In genomic region chr4:62610142-62610675, GRCm38 (mm10) we compare ENCODE assay signal across 11 mouse cellular contexts. TPM values are rescaled to one million over a fixed set of nuclear protein-coding genes. Genes with fewer than 3 reads are reported as not detected.
DNase-seq lines count a peak whose midpoint lies in the region; ATAC-seq lines count a peak whose summit lies in the region.
"Had no signal": no experiment of that assay in that cellular context is flagged by ENCODE, and none has a peak within 500 bp of the region (broad histone marks: within the 10 kb centered on the region; RNA-seq: fewer than 3 reads in every experiment).

No protein-coding gene starts in this region.

- 52% methylated on average over 16 of the region's 16 CpGs for WGBS in midbrain, embryonic 13.5 days
- 46% methylated on average over 16 of the region's 16 CpGs for WGBS in midbrain, embryonic 14.5 days
- WGBS in heart, embryonic 12.5 days, result 28% methylated on average over 16 of the region's 16 CpGs

- H3K4me3 ChIP-seq in midbrain, embryonic 13.5 days (replicated peaks), result no peak overlapping the region
- no peak overlapping the region for H3K4me3 ChIP-seq in midbrain, embryonic 14.5 days (replicated peaks; ENCODE audit: low read depth, low read length)
- H3K4me3 ChIP-seq in heart, embryonic 12.5 days, result no peak overlapping the region
- H3K4me3 ChIP-seq: lung, embryonic 15.5 days had no signal

- ATAC-seq in cerebellum, adult (ENCODE audit: insufficient number of reproducible peaks, low FRiP score, low TSS enrichment), result no peak
- ATAC-seq in midbrain, embryonic 13.5 days, result no peak
- no peak for ATAC-seq in midbrain, embryonic 14.5 days (ENCODE audit: low FRiP score, low TSS enrichment)
- peak; percentile 55 for ATAC-seq in heart, embryonic 12.5 days (ENCODE audit: insufficient number of reproducible peaks, low FRiP score)

- 0 out of 2 replicates have a peak overlapping the region, but pooled peaks have one; percentile 25 for H3K27ac ChIP-seq in midbrain, embryonic 13.5 days
- no peak overlapping the region; the same call in 1 of the 2 replicates for H3K27ac ChIP-seq in midbrain, embryonic 14.5 days (replicated peaks; ENCODE audit: low read depth, low read length)
- H3K27ac ChIP-seq in heart, embryonic 12.5 days (ENCODE audit: poor library complexity, severe bottlenecking), result no peak overlapping the region
- H3K27ac ChIP-seq: lung, embryonic 15.5 days had no signal

- no peak overlapping the region for H3K4me2 ChIP-seq in midbrain, embryonic 13.5 days (replicated peaks)
- H3K4me2 ChIP-seq in midbrain, embryonic 14.5 days (ENCODE audit: low read length), result no peak overlapping the region
- H3K4me2 ChIP-seq in heart, embryonic 12.5 days, result peak overlapping the region; percentile 15; the same call in 1 of the 2 replicates
- H3K4me2 ChIP-seq: lung, embryonic 15.5 days had no signal

- H3K9me3 ChIP-seq in midbrain, embryonic 13.5 days, result no peaks in the 10 kb centered on the region
- H3K9me3 ChIP-seq in midbrain, embryonic 14.5 days (ENCODE audit: control insufficient read depth, low read length), result no peaks in the 10 kb centered on the region
- no peaks in the 10 kb centered on the region for H3K9me3 ChIP-seq in heart, embryonic 12.5 days (replicated peaks)
- H3K9me3 ChIP-seq: lung, embryonic 15.5 days had no signal

- H3K27me3 ChIP-seq in midbrain, embryonic 13.5 days, result no peaks in the 10 kb centered on the region
- H3K27me3 ChIP-seq in midbrain, embryonic 14.5 days (ENCODE audit: control insufficient read depth, insufficient read depth, low read length), result no peaks in the 10 kb centered on the region
- H3K27me3 ChIP-seq in heart, embryonic 12.5 days (replicated peaks), result peaks cover 74% of the 10 kb centered on the region
- H3K27me3 ChIP-seq: lung, embryonic 15.5 days had no signal

- peak; percentile 62 for DNase-seq in cerebellum, adult 9-10 months
- DNase-seq in midbrain, embryonic 14.5 days, result no peak
- DNase-seq in retina, postnatal 1 day, result peak; percentile 59
- no peak for DNase-seq in frontal cortex, postnatal 36 days (ENCODE audit: low spot score in 2 of 2)
- DNase-seq in layer of hippocampus, postnatal 25 days (ENCODE audit: extremely low spot score in 1 of 2, low spot score in 1 of 2), result no peak
- DNase-seq: kidney, adult 9 months; thymus, postnatal 25 days had no signal

- no peak overlapping the region for H3K9ac ChIP-seq in midbrain, embryonic 13.5 days (replicated peaks)
- no peak overlapping the region for H3K9ac ChIP-seq in midbrain, embryonic 14.5 days (replicated peaks; ENCODE audit: low read length)
- H3K9ac ChIP-seq in heart, embryonic 12.5 days, result no peak overlapping the region
- H3K9ac ChIP-seq: lung, embryonic 15.5 days had no signal

- H3K4me1 ChIP-seq in midbrain, embryonic 13.5 days (replicated peaks), result peaks cover 55% of the 10 kb centered on the region
- peaks cover 34% of the 10 kb centered on the region for H3K4me1 ChIP-seq in midbrain, embryonic 14.5 days (ENCODE audit: control insufficient read depth, insufficient read depth, low read length)
- H3K4me1 ChIP-seq in heart, embryonic 12.5 days (replicated peaks), result peaks cover 69% of the 10 kb centered on the region

- no peaks in the 10 kb centered on the region for H3K36me3 ChIP-seq in midbrain, embryonic 13.5 days
- no peaks in the 10 kb centered on the region for H3K36me3 ChIP-seq in midbrain, embryonic 14.5 days (ENCODE audit: control insufficient read depth, insufficient read depth, low read length)
- H3K36me3 ChIP-seq in heart, embryonic 12.5 days, result no peaks in the 10 kb centered on the region
- H3K36me3 ChIP-seq: lung, embryonic 15.5 days had no signal

RNA-seq across cellular contexts. Expression of gene Rgs3, which starts 50.6 kb away (rescaled TPM):
- polyA plus RNA-seq in midbrain, embryonic 13.5 days (2015; fragmentation: Nextera tagmentation; extraction: Ambion mirVana), result 65.9 and 70.0 TPM in 2 replicates
- 49.1 and 63.3 TPM in 2 replicates for polyA plus RNA-seq in midbrain, embryonic 14.5 days (2014; fragmentation: Nextera tagmentation; extraction: Ambion mirVana)
- 60.5 and 73.7 TPM in 2 replicates for polyA plus RNA-seq in heart, embryonic 12.5 days (2016; fragmentation: Nextera tagmentation; extraction: Ambion mirVana)
- 10 to 100 TPM; 18.9 to 23.6 TPM for total RNA-seq in layer of hippocampus, postnatal 25 days (2021)

Comparison
In these comparisons a context has a peak if more than half of its experiments do, and no peak if none do; other contexts are left out.
1. DNase-seq: peak in cerebellum, adult 9-10 months (single experiment) and retina, postnatal 1 day (single experiment); none in midbrain, embryonic 14.5 days (single experiment), frontal cortex, postnatal 36 days (0 of 2) and layer of hippocampus, postnatal 25 days (0 of 2).